Mouse (Mus musculus) intestine, postnatal 0 days (tissue): ENCODE measurements around the gene Helz. TPM values are rescaled to one million over a fixed set of nuclear protein-coding genes. Genes with fewer than 3 reads are reported as not detected.

Experiments used
- ATAC-seq: fragments of 200-750 bp; cut with Nextera tagmentation; 2 replicates; pipeline ENCODE4 v1.8.0; 2017; ENCODE audit warnings: mild to moderate bottlenecking, moderate TSS enrichment, moderate library complexity
- H3K27ac ChIP-seq: fragments of 300-500 bp; sonication (generic); 2 replicates; pipeline ENCODE4 v1.5.1; 2014; ENCODE audit warnings: mild to moderate bottlenecking, low read depth, low read length, moderate library complexity
- H3K27me3 ChIP-seq: fragments of 300-500 bp; sonication (generic); replicated peaks from 2 replicates; pipeline ENCODE4 v1.6.1; 2014; ENCODE audit warnings: low read length, mixed read lengths; ENCODE audit not compliant: control insufficient read depth, insufficient read depth
- H3K36me3 ChIP-seq: fragments of 300-500 bp; sonication (generic); 2 replicates; pipeline ENCODE4 v1.6.1; 2014; ENCODE audit warnings: mild to moderate bottlenecking, moderate library complexity; ENCODE audit not compliant: control insufficient read depth, insufficient read depth
- H3K4me1 ChIP-seq: fragments of 300-500 bp; sonication (generic); replicated peaks from 2 replicates; pipeline ENCODE4 v1.6.1; 2014; ENCODE audit warnings: antibody characterized with exemption, low read length, mixed read lengths; ENCODE audit not compliant: control insufficient read depth, insufficient read depth
- H3K4me2 ChIP-seq: fragments of 300-500 bp; sonication (generic); replicated peaks from 2 replicates; pipeline ENCODE4 v1.6.1; 2014; ENCODE audit warnings: low read depth, mild to moderate bottlenecking, moderate library complexity
- H3K4me3 ChIP-seq: fragments of 300-500 bp; sonication (generic); 2 replicates; pipeline ENCODE4 v1.5.1; 2014; ENCODE audit warnings: low read depth, low read length
- H3K9ac ChIP-seq: fragments of 300-500 bp; sonication (generic); 2 replicates; pipeline ENCODE4 v1.6.1; 2014; ENCODE audit warnings: mild to moderate bottlenecking, low read depth, low read length
- H3K9me3 ChIP-seq: fragments of 300-500 bp; sonication (generic); 2 replicates; pipeline ENCODE4 v1.6.1; 2016; ENCODE audit warnings: mixed run types; ENCODE audit not compliant: control insufficient read depth
- CTCF ChIP-seq: sonication (generic); IDR thresholded peaks from 2 replicates; pipeline ENCODE4 v1.5.1; 2016; ENCODE audit warnings: low read depth, mild to moderate bottlenecking, control low read depth, antibody characterized with exemption, moderate library complexity
- WGBS: fragments of 180-500 bp; shearing (Covaris S2); extraction: QIAGEN DNeasy Blood & Tissue Kit; methylation state at CpG from one replicate; pipeline ENCODE4 v1.1.7; 2014; 5-methylcytosine and 5-hydroxymethylcytosine counted together
- polyA plus RNA-seq: library from polyadenylated mRNA; unstranded; fragments of >200 nt; fragmentation: Nextera tagmentation; extraction: Ambion mirVana; gene quantifications from 2 replicates; pipeline ENCODE4 v1.2.1, GENCODE M21; 2015

The Helz gene
- polyA plus RNA-seq, 1 experiment from 2014 or later: 5.7 TPM

DNA sequence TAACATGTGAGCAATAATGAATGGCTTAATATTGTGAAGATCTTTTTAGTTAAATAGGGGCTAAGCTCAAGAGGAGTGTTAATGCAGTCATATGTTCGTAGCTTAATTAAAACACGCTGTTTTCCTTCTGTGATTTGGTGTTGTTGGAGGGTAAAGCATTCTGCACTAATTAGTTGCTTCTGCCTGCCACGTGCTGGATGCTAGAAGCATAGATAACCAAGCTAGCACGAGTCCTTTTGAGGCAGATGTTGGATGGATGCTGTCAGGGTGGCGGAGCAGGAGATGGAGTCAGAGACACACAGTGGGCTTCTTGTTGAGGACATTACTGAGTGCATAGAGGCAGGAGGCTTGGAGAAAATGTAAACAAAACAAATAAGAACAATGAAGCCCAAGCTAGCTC lies 109.4 kb downstream of the Helz start:
- no peaks in the 10 kb centered on the region for H3K4me1 ChIP-seq
- H3K9me3 ChIP-seq: no peaks in the 10 kb centered on the region
- TF ChIP-seq CTCF: no peak
- H3K4me2 ChIP-seq: no peak overlapping the region
- 84% methylated on average over 5 of the region's 5 CpGs for WGBS
- H3K27me3 ChIP-seq: no peaks in the 10 kb centered on the region
- no peak for ATAC-seq
- H3K9ac ChIP-seq: no peak overlapping the region
- peaks cover 55% of the 10 kb centered on the region for H3K36me3 ChIP-seq
- H3K27ac ChIP-seq: no peak overlapping the region
- H3K4me3 ChIP-seq: no peak overlapping the region

DNA sequence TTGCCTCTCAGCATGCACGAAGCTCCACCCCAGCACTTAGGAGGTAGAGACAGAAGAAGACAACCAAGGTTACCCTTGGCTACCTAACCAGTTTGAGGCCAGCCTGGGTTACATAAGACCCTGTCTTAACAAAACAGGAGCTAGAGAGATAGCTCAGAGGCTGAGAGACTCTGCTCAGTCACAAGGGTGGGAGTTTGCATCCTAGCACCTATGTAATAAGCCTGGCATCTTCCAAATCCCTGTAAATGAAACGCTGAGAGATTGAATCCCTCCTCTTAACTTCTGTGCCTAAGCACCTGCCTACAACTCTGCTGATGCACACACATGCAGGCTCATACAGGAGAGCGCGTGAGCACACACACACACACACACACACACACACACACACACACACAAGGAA lies 112.7 kb downstream of the Helz start:
- no peak for TF ChIP-seq CTCF
- peaks cover 76% of the 10 kb centered on the region for H3K36me3 ChIP-seq
- WGBS: 91% methylated on average over 4 of the region's 4 CpGs

DNA sequence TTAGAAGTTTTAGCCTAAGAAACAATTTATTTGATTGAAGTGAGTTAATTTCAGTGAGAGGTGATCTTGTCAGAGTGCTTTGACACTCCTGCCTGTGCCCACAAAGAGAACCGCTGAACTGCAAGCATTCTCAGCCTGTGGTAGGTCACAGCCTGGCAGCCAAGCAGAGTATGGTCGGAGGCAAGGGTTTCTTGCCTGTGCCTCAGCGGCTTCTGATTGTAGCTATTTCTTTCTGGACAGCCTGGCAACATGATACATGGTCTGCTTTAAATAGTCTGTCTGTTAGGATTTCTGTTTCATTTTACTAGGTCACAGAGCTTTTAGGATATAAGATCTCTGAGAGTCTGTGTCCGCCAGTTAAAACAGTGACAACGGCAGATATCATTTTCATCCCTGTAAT lies 114.9 kb downstream of the Helz start:
- no peak overlapping the region for H3K4me2 ChIP-seq
- no peaks in the 10 kb centered on the region for H3K4me1 ChIP-seq
- H3K36me3 ChIP-seq: peaks cover 85% of the 10 kb centered on the region
- 88% methylated on average over 5 of the region's 5 CpGs for WGBS
- H3K4me3 ChIP-seq: no peak overlapping the region
- TF ChIP-seq CTCF: no peak
- no peaks in the 10 kb centered on the region for H3K27me3 ChIP-seq
- no peak overlapping the region for H3K27ac ChIP-seq
- no peaks in the 10 kb centered on the region for H3K9me3 ChIP-seq
- no peak overlapping the region for H3K9ac ChIP-seq
- ATAC-seq: no peak

More for the DNA sequence above, 112.7 kb downstream of the Helz start:
- no peak for ATAC-seq
- no peaks in the 10 kb centered on the region for H3K9me3 ChIP-seq
- H3K27ac ChIP-seq: no peak overlapping the region
- no peak overlapping the region for H3K9ac ChIP-seq
- H3K4me2 ChIP-seq: no peak overlapping the region
- H3K27me3 ChIP-seq: no peaks in the 10 kb centered on the region
- H3K4me1 ChIP-seq: no peaks in the 10 kb centered on the region
- no peak overlapping the region for H3K4me3 ChIP-seq

DNA sequence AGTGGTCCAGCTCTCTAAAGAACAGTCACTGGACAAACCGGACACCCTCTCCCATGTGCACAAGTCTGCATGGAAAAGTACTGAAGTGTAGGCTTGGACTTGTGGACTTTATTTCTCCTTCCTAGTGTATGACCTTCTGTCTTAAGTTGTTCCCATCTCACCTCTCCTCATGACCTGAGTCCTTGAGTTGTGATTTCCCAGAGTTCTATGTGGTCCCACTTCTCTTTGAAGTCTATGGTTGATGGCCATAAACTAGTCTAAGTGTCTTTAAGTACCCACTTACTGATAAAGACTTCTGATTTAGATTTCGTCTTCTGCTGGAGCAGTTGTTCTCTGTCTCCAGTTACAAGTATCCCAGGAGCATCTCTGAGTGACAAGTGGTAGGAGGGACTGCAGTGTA lies 119.8 kb downstream of the Helz start:
- no peak for TF ChIP-seq CTCF
- H3K4me2 ChIP-seq: no peak overlapping the region
- H3K9ac ChIP-seq: no peak overlapping the region
- WGBS: 62% methylated on average over 2 of the region's 2 CpGs
- peaks cover 84% of the 10 kb centered on the region for H3K36me3 ChIP-seq
- no peak for ATAC-seq
- H3K27ac ChIP-seq: no peak overlapping the region
- no peak overlapping the region for H3K4me3 ChIP-seq
- H3K4me1 ChIP-seq: no peaks in the 10 kb centered on the region
- no peaks in the 10 kb centered on the region for H3K27me3 ChIP-seq
- H3K9me3 ChIP-seq: no peaks in the 10 kb centered on the region

DNA sequence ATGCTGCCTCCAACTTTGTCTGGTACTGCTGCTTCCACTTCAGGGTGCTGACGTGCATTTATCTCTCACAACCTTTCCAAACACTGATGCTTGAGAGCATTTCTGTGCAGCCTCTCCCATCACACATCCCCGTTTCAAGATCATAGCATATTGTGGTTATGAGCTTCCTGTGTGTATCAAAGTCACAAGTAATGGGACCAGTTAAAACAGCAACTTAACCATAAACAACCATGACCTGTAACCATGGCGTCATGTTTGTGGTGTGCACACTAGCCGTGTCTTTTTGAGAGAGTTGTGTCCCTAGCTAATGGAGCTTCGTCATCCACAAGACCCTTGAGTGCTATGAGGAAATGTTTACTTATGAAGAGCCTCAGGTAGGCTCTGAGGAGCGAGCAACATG lies 120.5 kb downstream of the Helz start:
- H3K36me3 ChIP-seq: peaks cover 84% of the 10 kb centered on the region

DNA sequence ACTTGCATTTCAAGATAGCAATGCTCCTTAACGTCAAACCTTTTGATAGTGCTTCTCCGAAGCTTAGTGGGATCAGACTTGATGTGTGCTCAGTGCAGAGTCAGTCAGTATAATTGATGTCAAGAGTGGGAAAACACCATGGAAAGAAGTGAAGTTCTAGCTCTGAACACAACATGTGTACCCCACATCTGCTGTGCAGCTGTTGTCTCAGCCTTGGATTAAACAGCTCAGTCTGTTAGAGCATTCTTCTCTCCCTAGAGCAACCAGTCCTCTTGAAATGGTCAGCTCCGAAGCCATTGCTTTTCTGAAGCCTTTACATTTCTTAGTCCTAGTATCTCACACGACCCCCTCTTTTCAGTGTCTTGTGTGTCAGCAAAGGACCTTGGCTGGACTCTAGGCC lies 121.2 kb downstream of the Helz start:
- Histone ChIP-seq H3K36me3 (peaks cover 84% of the 10 kb centered on the region), H3K4me2 (no peak overlapping the region), H3K27me3 (no peaks in the 10 kb centered on the region), H3K9ac (no peak overlapping the region), H3K4me1 (no peaks in the 10 kb centered on the region), H3K27ac (no peak overlapping the region), H3K4me3 (no peak overlapping the region), H3K9me3 (no peaks in the 10 kb centered on the region)
- no peak for ATAC-seq
- 78% methylated on average over 4 of the region's 4 CpGs for WGBS
- TF ChIP-seq CTCF: no peak

More for the DNA sequence above, 120.5 kb downstream of the Helz start:
- Histone ChIP-seq H3K4me3 (no peak overlapping the region), H3K9me3 (no peaks in the 10 kb centered on the region), H3K4me1 (no peaks in the 10 kb centered on the region), H3K27ac (no peak overlapping the region), H3K4me2 (no peak overlapping the region), H3K27me3 (no peaks in the 10 kb centered on the region), H3K9ac (no peak overlapping the region)
- no peak for ATAC-seq
- WGBS: 89% methylated on average over 6 of the region's 6 CpGs
- no peak for TF ChIP-seq CTCF

DNA sequence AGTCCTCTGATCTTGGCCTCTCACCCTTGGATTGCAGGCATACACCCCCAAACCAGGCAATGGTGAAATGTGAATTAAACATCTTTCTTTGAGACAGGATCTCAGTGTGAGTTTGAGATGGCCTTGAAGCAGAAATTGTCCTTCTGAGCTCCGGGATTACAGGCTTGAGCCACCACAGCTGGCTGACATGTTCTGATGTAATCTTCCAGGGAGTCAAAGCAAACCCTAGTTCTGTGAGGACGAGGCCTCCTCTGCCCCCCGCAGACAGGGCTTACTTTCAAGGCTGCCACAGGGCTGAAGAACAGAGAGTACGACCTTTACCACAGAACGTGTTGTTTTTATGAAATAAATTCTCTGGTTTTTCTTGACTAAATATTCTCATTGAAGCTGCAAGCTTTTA lies 126.3 kb downstream of the Helz start:
- Histone ChIP-seq H3K36me3 (peaks cover 64% of the 10 kb centered on the region), H3K4me2 (no peak overlapping the region), H3K27me3 (no peaks in the 10 kb centered on the region), H3K9ac (no peak overlapping the region), H3K4me3 (no peak overlapping the region), H3K4me1 (no peaks in the 10 kb centered on the region), H3K9me3 (no peaks in the 10 kb centered on the region), H3K27ac (no peak overlapping the region)
- WGBS: 75% methylated on average over 5 of the region's 5 CpGs
- TF ChIP-seq CTCF: no peak
- ATAC-seq: no peak
